Mouse (Mus musculus) embryonic fibroblast, embryonic 13.5 days (primary cell): ENCODE measurements at regions not wholly inside any gene's neighbourhood (a gene's known extent, or its start where the extent isn't known, plus 50 kb on each side); places are given as distances from the start of the nearest gene placed in this dataset.

Source experiments
- H3K27ac ChIP-seq: 2 replicates; pipeline ENCODE4 v1.5.1; 2012; ENCODE audit warnings: low read length, control low read depth, inconsistent platforms; ENCODE audit not compliant: insufficient read depth
- H3K4me1 ChIP-seq: 2 replicates; pipeline ENCODE4 v1.6.1; 2011; ENCODE audit warnings: low read length; ENCODE audit not compliant: control insufficient read depth, insufficient read depth
- H3K4me3 ChIP-seq: 2 replicates; pipeline ENCODE4 v1.5.1; 2011; ENCODE audit warnings: mild to moderate bottlenecking, control low read depth, low read length; ENCODE audit not compliant: insufficient read depth
- CTCF ChIP-seq: IDR thresholded peaks from 2 replicates; pipeline ENCODE4 v1.5.1; 2011; ENCODE audit warnings: mild to moderate bottlenecking, control low read depth, low read length, moderate library complexity, borderline replicate concordance; ENCODE audit not compliant: insufficient read depth
- POLR2A ChIP-seq: IDR thresholded peaks from 2 replicates; pipeline ENCODE4 v1.6.1; 2011; ENCODE audit warnings: low read depth, mild to moderate bottlenecking, control low read depth, low read length, moderate library complexity

DNA sequence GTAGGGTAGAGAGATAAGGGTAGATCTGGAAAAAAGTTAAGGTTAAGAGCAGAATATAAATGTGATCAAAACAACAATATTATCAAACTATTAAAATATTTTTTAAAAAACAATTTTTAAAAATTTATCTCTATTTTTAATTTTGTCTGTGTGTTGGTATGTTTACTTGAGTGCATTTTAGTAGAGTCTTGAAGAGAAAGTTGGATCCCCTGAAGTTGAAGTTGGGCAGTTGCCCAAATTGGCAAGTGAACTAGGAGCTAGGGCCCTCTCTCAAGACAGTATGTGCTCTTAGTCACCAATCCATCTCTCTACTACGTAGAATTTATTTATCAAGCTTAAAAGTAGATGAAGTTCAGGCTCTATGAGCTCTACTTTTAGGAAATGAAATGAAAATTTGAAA, 59.9 kb downstream of the Adamts1 start:
- TF ChIP-seq CTCF: no peak
- no peak for TF ChIP-seq POLR2A
- H3K27ac ChIP-seq: no peak overlapping the region
- no peak overlapping the region for H3K4me3 ChIP-seq
- no peaks in the 10 kb centered on the region for H3K4me1 ChIP-seq

DNA sequence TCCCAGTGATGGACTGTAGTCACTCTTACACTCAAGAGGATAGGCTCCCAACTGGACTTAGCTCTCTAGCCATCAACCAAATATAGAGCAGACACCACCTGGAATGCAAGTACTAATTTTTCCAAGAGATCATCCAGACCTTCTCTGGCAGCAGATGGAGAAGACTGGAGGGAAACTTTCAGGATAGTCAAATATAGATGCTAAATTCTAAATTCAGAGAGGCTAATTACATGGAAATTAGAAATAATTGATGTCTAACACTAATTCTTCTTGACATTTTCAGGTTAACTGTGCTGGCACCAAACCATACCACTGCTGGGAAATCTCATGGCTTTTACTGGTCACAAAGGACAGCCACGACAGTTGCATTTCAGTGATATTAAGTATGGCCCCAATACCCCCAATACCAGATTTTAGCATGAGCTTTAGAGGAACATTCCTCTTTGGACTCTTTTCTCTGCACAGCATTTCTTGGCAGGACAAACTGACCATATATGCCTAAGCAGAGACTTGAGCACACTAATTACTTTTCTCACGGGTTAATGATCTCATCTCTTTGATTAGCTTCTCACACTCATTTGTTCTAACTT, 64.2 kb downstream of the Adamts1 start:
- H3K4me3 ChIP-seq: no peak overlapping the region
- TF ChIP-seq CTCF (no peak), POLR2A (no peak)
- H3K4me1 ChIP-seq: peaks cover 2% of the 10 kb centered on the region; the same call in 1 of the 2 replicates
- no peak overlapping the region for H3K27ac ChIP-seq

DNA sequence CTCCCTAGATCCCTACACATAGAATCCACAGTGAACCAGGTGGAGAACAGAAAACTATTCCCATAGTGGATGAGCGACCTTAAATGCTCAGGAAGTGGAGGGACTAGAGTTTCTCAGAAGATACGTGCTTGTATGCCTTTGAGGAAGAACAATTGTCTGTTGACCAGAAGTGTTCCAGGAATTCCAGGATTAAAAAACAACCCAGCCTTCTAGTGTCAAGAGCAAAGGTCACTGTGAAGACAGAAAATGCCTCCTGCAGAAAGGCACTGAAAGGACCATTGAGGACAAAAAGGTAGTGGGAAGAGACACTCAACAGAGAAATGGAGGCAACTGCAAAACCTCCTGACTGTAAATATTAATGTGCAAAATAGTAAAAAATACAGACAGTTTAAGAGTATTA, 74.9 kb downstream of the Adamts1 start:
- Histone ChIP-seq H3K4me1 (no peaks in the 10 kb centered on the region), H3K27ac (no peak overlapping the region), H3K4me3 (no peak overlapping the region)
- TF ChIP-seq POLR2A (no peak), CTCF (no peak)

DNA sequence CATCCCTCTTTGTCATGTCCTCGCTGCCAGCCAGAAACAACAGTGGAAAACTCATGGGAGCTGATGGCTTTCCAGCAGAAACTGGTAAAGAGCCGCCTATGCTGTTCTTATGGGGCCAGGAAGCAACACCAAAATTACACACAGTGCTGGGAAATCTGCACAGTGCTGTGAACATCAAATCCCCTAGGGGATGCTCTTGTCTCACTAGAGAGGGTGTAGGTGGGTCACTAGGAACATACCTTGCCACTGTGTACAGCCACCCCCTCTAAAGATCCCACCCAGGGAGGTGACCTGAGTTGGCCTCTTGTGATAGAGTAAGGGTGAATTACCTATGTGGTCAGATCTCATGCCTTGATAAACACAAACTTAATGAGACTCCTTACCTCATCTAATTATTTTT, 80.9 kb downstream of the Adamts1 start:
- Histone ChIP-seq H3K4me3 (no peak overlapping the region), H3K4me1 (no peaks in the 10 kb centered on the region), H3K27ac (no peak overlapping the region)
- TF ChIP-seq CTCF (no peak), POLR2A (no peak)

DNA sequence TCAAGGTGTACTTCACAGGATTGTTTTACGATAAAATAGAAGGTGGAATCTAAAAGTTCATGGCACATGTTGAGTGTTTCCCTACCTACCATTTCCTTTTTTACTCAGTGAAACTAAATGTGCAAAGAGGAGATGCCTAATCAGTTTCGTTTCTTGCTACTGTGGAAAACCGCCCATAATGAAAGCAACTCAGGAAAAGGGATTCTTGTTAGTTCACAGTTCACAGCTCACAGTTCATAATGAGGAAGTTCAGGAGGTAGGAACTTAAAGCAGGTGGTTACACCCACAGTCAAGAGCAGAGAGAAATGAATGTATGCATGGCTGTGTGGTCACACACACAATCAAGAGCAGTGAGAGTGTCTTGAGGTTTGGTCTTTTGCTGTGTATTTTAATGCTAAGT, 90.6 kb downstream of the Adamts1 start:
- no peak overlapping the region for H3K27ac ChIP-seq
- TF ChIP-seq CTCF (no peak), POLR2A (no peak)
- no peak overlapping the region for H3K4me3 ChIP-seq
- no peaks in the 10 kb centered on the region for H3K4me1 ChIP-seq

DNA sequence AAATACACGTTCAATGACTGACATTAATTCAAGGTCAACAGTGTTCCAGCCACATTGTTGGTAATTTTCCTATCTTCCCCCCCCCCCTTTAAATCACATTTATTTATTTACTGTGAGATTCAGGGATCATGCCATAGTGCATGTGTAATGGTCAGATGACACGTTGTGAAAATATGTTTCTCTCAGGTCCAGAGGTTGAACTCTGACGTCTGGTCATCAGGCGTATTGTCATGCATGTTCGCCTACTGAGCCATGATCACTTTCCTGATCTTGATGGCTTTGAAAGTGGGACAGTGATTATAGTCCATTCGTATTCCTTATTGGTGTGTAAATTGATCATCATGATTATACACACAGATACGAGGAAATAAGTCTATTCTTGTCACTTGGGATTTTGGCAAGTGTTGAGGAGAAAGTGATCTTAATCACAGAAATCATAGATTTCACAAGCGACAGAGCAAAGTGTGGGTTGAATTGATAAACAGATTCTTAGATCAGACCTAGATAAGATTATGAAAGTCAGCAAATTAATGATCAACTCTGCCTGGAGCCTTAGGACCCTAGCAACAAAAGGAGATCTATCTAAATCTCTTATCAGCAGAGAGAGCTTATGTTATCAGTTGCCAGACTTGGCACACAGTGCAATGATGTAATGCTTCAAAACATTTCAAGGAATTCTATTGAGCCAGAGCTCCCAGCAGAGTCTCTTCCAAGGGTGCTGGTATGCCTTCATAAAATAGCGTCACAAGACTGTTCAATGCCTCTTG, 98.5 kb downstream of the Adamts1 start:
- Histone ChIP-seq H3K4me3 (no peak overlapping the region), H3K4me1 (no peaks in the 10 kb centered on the region), H3K27ac (no peak overlapping the region)
- TF ChIP-seq POLR2A (no peak), CTCF (no peak)

DNA sequence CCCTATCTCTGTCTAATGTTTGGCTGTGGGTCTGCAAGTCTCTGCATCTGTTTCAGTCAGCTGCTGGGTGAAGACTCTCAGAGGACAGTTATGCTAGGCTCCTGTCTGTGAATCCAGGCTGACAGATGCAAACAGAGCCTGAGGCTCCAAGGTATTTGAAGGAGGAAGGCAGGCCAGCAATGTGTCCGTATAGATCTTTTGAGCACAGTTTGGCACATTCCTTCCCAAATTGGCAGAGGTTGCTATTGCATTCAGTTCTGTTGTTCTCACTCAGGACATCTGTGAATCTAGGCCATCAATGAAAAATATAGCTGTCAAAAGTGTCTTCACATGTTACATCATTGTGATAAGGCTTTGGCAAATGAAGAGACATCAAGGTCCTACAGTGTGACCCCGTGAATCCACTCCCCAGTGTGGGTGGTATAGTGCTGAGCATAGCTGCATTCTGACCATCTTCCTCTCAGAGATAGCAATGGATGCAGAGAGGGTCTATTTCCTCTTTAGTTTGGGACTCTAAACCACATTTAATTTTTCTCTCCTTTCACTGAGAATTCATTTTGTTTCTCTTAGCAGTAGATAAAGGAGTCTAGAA, 99.9 kb downstream of the Adamts1 start:
- no peak for TF ChIP-seq POLR2A
- no peak for TF ChIP-seq CTCF
- Histone ChIP-seq H3K27ac (no peak overlapping the region), H3K4me1 (no peaks in the 10 kb centered on the region), H3K4me3 (no peak overlapping the region)

DNA sequence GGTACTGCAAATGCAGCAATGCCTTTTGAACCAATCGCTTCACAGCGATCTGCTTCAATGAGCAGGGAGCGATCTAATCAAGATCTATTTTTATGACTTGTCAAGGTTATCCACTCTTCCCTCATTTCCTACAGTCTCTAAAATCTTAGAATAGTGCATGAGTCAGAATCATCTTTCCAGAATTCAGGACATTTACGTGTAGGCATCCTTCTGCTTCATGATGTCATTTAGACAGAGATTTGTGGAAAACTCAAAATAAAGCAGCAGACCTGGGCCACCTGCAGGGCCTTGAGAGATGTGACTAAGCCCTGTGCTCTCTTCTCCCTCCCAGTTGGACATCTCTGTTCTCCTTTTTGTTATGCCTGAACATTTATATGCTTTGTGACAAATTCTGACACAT, 103.6 kb downstream of the Adamts1 start:
- H3K4me1 ChIP-seq: no peaks in the 10 kb centered on the region
- TF ChIP-seq POLR2A (no peak), CTCF (no peak)
- H3K4me3 ChIP-seq: no peak overlapping the region
- H3K27ac ChIP-seq: no peak overlapping the region

DNA sequence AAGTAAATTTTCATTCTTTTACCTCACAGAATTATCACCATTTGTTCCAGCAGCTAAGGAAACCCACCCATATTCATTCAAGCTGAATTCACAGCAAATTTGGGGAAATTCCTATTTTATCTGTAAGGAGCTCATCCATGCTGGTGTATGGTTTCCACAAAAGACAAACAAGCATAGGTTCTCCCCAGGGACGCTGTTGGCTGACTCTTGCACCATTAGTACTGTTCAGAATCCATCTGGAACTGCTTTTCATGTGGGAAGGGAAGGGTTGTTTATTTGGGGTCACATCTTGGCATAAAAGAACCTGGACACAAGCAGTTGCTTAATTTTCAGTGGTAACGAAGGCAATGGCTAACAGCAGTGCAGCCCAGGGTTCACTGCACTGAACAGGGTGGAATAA, 120.2 kb downstream of the Adamts1 start:
- Histone ChIP-seq H3K4me3 (no peak overlapping the region), H3K27ac (no peak overlapping the region), H3K4me1 (peaks cover 6% of the 10 kb centered on the region)
- TF ChIP-seq CTCF (no peak), POLR2A (no peak)

DNA sequence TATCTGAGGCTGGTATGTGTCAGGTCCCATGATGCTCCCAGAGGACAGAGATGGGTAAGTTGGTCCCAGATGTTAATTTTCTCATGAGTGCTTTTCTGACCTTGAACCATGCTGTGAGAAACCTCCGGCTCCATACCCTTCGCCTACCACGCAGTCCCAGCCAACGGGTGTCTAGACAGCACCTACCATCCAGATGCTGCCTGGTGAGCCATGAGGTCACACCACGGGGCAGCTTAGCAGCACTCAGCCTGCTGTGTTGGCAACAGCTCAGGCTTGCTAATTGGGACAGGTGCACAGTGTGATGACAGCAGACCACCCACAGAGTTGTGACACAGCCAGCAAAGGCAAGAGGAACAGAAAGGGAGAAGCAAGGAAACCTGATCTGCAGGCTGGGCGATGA, 122.6 kb downstream of the Adamts1 start:
- no peak for TF ChIP-seq CTCF
- TF ChIP-seq POLR2A: no peak
- H3K27ac ChIP-seq: no peak overlapping the region
- H3K4me1 ChIP-seq: peaks cover 6% of the 10 kb centered on the region
- H3K4me3 ChIP-seq: no peak overlapping the region
